Mouse (Mus musculus) myocyte (in vitro differentiated cells): ENCODE results near the gene Sobp.

Source experiments
- CEBPB ChIP-seq: IDR thresholded peaks from 2 replicates; pipeline ENCODE4 v1.6.1; 2011; ENCODE audit warnings: mild to moderate bottlenecking, moderate library complexity; ENCODE audit not compliant: poor library complexity, insufficient read depth, severe bottlenecking
- E2F4 ChIP-seq: IDR thresholded peaks from one replicate; pipeline ENCODE4 v1.6.1; 2011; ENCODE audit warnings: mild to moderate bottlenecking, control low read depth, moderate library complexity; ENCODE audit not compliant: insufficient read depth
- MAX ChIP-seq: IDR thresholded peaks from one replicate; pipeline ENCODE4 v1.6.1; 2011; ENCODE audit warnings: low read depth, mild to moderate bottlenecking, control low read depth
- MYOD1 ChIP-seq, 3 experiments: IDR thresholded peaks; one replicate each; pipeline ENCODE4 v1.6.1; 2011; ENCODE audit warnings: control low read depth in 2 of 3, low read depth in 2 of 3, mild to moderate bottlenecking in 2 of 3, moderate library complexity in 1 of 3; ENCODE audit not compliant: insufficient read length in 2 of 3, control insufficient read depth in 1 of 3
- MYOG ChIP-seq, 3 experiments: IDR thresholded peaks; one replicate each; pipeline ENCODE4 v1.6.1; 2011; ENCODE audit warnings: control low read depth in 2 of 3, low read depth in 2 of 3, mild to moderate bottlenecking in 2 of 3; ENCODE audit not compliant: insufficient read length in 2 of 3, control insufficient read depth in 1 of 3, insufficient read depth in 1 of 3
- POLR2A ChIP-seq: IDR thresholded peaks from one replicate; pipeline ENCODE4 v1.6.1; 2011; ENCODE audit warnings: low read depth, mild to moderate bottlenecking, control low read depth, moderate library complexity; ENCODE audit not compliant: insufficient read length
- POLR2AphosphoS2 ChIP-seq: IDR thresholded peaks from one replicate; pipeline ENCODE4 v1.6.1; 2011; ENCODE audit warnings: low read depth, control low read depth; ENCODE audit not compliant: insufficient read length
- REST ChIP-seq: IDR thresholded peaks from one replicate; pipeline ENCODE4 v1.6.1; 2011; ENCODE audit warnings: mild to moderate bottlenecking, control low read depth, moderate library complexity; ENCODE audit not compliant: insufficient read depth, insufficient read length
- SRF ChIP-seq: IDR thresholded peaks from one replicate; pipeline ENCODE4 v1.6.1; 2011; ENCODE audit warnings: low read depth; ENCODE audit not compliant: control insufficient read depth, insufficient read length
- TCF12 ChIP-seq: IDR thresholded peaks from one replicate; pipeline ENCODE4 v1.6.1; 2011; ENCODE audit warnings: mild to moderate bottlenecking, control low read depth; ENCODE audit not compliant: poor library complexity, insufficient read depth, severe bottlenecking
- TCF3 ChIP-seq: IDR thresholded peaks from one replicate; pipeline ENCODE4 v1.6.1; 2011; ENCODE audit warnings: low read depth, control low read depth; ENCODE audit not compliant: insufficient read length
- USF1 ChIP-seq: IDR thresholded peaks from one replicate; pipeline ENCODE4 v1.6.1; 2011; ENCODE audit warnings: low read depth, mild to moderate bottlenecking, control low read depth, moderate library complexity

DNA sequence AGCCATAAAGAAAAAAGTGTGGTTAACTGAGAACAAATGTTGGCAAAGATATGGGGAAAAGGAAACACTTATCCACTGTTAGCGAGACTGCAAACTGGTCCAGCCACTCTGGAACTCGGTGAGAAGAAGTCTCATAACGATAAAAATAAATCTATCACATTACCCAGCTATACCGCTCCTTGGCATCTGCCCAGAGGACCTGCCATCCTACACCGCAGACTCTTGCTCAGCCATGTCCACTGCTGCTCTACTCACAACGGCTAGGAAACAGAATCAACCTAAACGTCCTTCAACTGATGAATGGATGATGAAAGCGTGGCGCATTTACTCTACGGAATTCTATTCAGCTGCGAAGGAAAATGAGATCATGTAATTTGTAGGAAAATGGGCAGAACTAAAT lies 25.9 kb downstream of the Sobp start:
- TF ChIP-seq MAX = no peak
- no peak for TF ChIP-seq E2F4
- TF ChIP-seq POLR2A = no peak
- TF ChIP-seq REST = no peak
- TF ChIP-seq SRF = no peak
- TF ChIP-seq POLR2AphosphoS2 = no peak
- no peak for TF ChIP-seq USF1
- TF ChIP-seq TCF12 = no peak
- no peak for TF ChIP-seq CEBPB
- TF ChIP-seq MYOG (IDR thresholded peaks at IDR 0.05; ENCODE audit: control insufficient read depth in 1 of 3, insufficient read depth in 1 of 3, insufficient read length in 2 of 3, low read depth in 2 of 3) = no peak
- no peak for TF ChIP-seq TCF3
- no peak for TF ChIP-seq MYOD1 (IDR thresholded peaks at IDR 0.05; ENCODE audit: control insufficient read depth in 1 of 3, insufficient read length in 2 of 3, low read depth in 2 of 3)
